In genomic region chr5:99891516-99892441, GRCm38 (mm10) we compare ENCODE assay signal across 8 mouse cellular contexts. TPM values are rescaled to one million over a fixed set of nuclear protein-coding genes. Genes with fewer than 3 reads are reported as not detected.
DNase-seq lines count a peak whose midpoint lies in the region; ATAC-seq and TF ChIP-seq lines count a peak whose summit lies in the region.

No protein-coding gene starts in this region.

- H3K4me1 ChIP-seq in testis, adult 2 months (ENCODE audit: control insufficient read depth, insufficient read depth, low read length) = no peaks in the 10 kb centered on the region
- H3K4me1 ChIP-seq in heart, embryonic 15.5 days (replicated peaks) = no peaks in the 10 kb centered on the region

- no peak overlapping the region for H3K4me2 ChIP-seq in heart, embryonic 15.5 days

- no peak for DNase-seq in testis, postnatal 14 days (ENCODE audit: low spot score)
- peak; percentile 57 to 77 for DNase-seq in cerebellum, postnatal 25 days
- DNase-seq in layer of hippocampus, adult 9-11 months = peak; percentile 78
- peak; percentile 38 to 45 for DNase-seq in lung, postnatal 4 days
- peak; percentile 72 to 83 for DNase-seq in right cerebral cortex, postnatal 36 days (ENCODE audit: low spot score in 2 of 2)
- no peak for DNase-seq in spleen, postnatal 36 days (ENCODE audit: low spot score in 2 of 2)

- no peaks in the 10 kb centered on the region for H3K36me3 ChIP-seq in testis, adult 2 months (ENCODE audit: control insufficient read depth, insufficient read depth, low read length)
- H3K36me3 ChIP-seq in heart, embryonic 15.5 days = no peaks in the 10 kb centered on the region

- ATAC-seq in heart, embryonic 15.5 days (replicated peaks; ENCODE audit: insufficient number of reproducible peaks, insufficient read depth, low FRiP score, low read depth) = 0 out of 2 replicates have a peak, but pooled peaks have one; percentile 35

- no peak overlapping the region for H3K27ac ChIP-seq in testis, adult 2 months (ENCODE audit: control insufficient read depth, insufficient read depth, low read depth, low read length)
- no peak overlapping the region for H3K27ac ChIP-seq in heart, embryonic 15.5 days

- H3K9me3 ChIP-seq in heart, embryonic 15.5 days (replicated peaks) = no peaks in the 10 kb centered on the region

- H3K27me3 ChIP-seq in testis, adult 2 months (ENCODE audit: control insufficient read depth, insufficient read depth, low read length) = no peaks in the 10 kb centered on the region
- no peaks in the 10 kb centered on the region for H3K27me3 ChIP-seq in heart, embryonic 15.5 days

- peak; percentile 8; the same call in 1 of the 2 replicates for TF ChIP-seq CTCF in testis, adult 2 months (IDR thresholded peaks at IDR 0.05; ENCODE audit: control insufficient read depth, insufficient read depth, insufficient replicate concordance, low read depth, low read length)

- H3K9ac ChIP-seq in heart, embryonic 15.5 days = no peak overlapping the region

- H3K4me3 ChIP-seq in testis, adult 2 months (ENCODE audit: control insufficient read depth, low read depth, low read length) = no peak overlapping the region
- no peak overlapping the region for H3K4me3 ChIP-seq in heart, embryonic 15.5 days

- 53% methylated on average over 12 of the region's 12 CpGs for WGBS in heart, embryonic 15.5 days

- no peak for TF ChIP-seq POLR2A in testis, adult 2 months (IDR thresholded peaks at IDR 0.05; ENCODE audit: control insufficient read depth, low read depth, low read length)

RNA-seq across cellular contexts. Expression of gene Vamp9, which starts 14.3 kb away (rescaled TPM):
- 2.9 and 3.7 TPM in 2 replicates for polyA plus RNA-seq in testis, adult 2 months (2012; rRNA removed)
- polyA plus RNA-seq in heart, embryonic 15.5 days (2015; fragmentation: Nextera tagmentation; extraction: Ambion mirVana) = 0.59 and 1.3 TPM in 2 replicates

Comparison
In these comparisons a context has a peak if more than half of its experiments do, and no peak if none do; other contexts are left out.
1. DNase-seq: peak in cerebellum, postnatal 25 days (2 of 2), layer of hippocampus, adult 9-11 months (single experiment), lung, postnatal 4 days (2 of 2) and right cerebral cortex, postnatal 36 days (2 of 2); none in testis, postnatal 14 days (single experiment) and spleen, postnatal 36 days (0 of 2).